Mouse (Mus musculus): ENCODE measurements at regions not wholly inside any gene's neighbourhood (a gene's known extent, or its start where the extent isn't known, plus 50 kb on each side); places are given as distances from the start of the nearest gene placed in this dataset.

GRCm38 (mm10) chr8:101241854-101242253 is 1543.6 kb downstream of the Cdh11 start:
- no peak for DNase-seq
- no peaks in the 10 kb centered on the region for H3K36me3 ChIP-seq (ENCODE audit: insufficient read depth)
- H3K9me3 ChIP-seq (ENCODE audit: low read depth, low read length) = no peaks in the 10 kb centered on the region
- no peak overlapping the region for H3K27ac ChIP-seq (ENCODE audit: low read depth)
- no peak for TF ChIP-seq CTCF (IDR thresholded peaks at IDR 0.05; ENCODE audit: low read depth)
- no peak for ATAC-seq (ENCODE audit: insufficient read depth)
- no peaks in the 10 kb centered on the region for H3K27me3 ChIP-seq (ENCODE audit: insufficient read depth, low read length)
- 86% methylated on average over 4 of the region's 4 CpGs for WGBS
- H3K4me2 ChIP-seq = no peak overlapping the region
- H3K4me1 ChIP-seq (ENCODE audit: insufficient read depth) = no peaks in the 10 kb centered on the region
- H3K4me3 ChIP-seq (ENCODE audit: low read depth, low read length) = no peak overlapping the region
- H3K9ac ChIP-seq = no peak overlapping the region

GRCm38 (mm10) chr8:101197986-101198385 is 1587.5 kb downstream of the Cdh11 start:
- TF ChIP-seq CTCF (IDR thresholded peaks at IDR 0.05; ENCODE audit: low read depth) = no peak
- Histone ChIP-seq H3K4me3 (ENCODE audit: low read depth, low read length) (no peak overlapping the region), H3K27ac (ENCODE audit: low read depth) (no peak overlapping the region), H3K9ac (no peak overlapping the region), H3K36me3 (ENCODE audit: insufficient read depth) (no peaks in the 10 kb centered on the region), H3K4me1 (ENCODE audit: insufficient read depth) (no peaks in the 10 kb centered on the region), H3K4me2 (no peak overlapping the region), H3K9me3 (ENCODE audit: low read depth, low read length) (no peaks in the 10 kb centered on the region), H3K27me3 (ENCODE audit: insufficient read depth, low read length) (no peaks in the 10 kb centered on the region)
- WGBS = 79% methylated on average over 1 of the region's 1 CpGs
- ATAC-seq (ENCODE audit: insufficient read depth) (no peak), DNase-seq (no peak)

DNA sequence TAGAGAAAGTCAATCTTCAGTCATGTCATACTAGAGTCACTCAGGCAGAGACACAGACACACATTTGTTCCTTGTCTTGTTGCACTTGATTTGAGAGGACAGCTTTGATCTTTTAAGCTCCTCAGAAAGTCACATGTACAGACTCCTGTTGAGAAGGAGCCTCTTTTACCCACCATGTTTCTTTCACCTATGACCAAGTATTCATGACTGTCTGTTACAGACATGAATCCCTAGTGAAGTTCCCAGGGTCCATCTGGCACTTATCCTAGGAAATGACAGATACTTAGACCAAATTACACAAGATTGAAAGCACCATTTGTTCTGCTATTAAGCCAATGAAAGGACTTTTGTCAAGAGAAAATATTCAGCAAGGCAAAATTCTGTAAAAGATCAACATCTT is 1588.7 kb downstream of the Cdh11 start:
- H3K27me3 ChIP-seq (ENCODE audit: insufficient read depth, low read length) = no peaks in the 10 kb centered on the region
- H3K4me2 ChIP-seq = no peak overlapping the region
- DNase-seq (no peak), ATAC-seq (ENCODE audit: insufficient read depth) (no peak)
- no peak overlapping the region for H3K9ac ChIP-seq
- no peaks in the 10 kb centered on the region for H3K36me3 ChIP-seq (ENCODE audit: insufficient read depth)
- no peak overlapping the region for H3K4me3 ChIP-seq (ENCODE audit: low read depth, low read length)
- no peaks in the 10 kb centered on the region for H3K4me1 ChIP-seq (ENCODE audit: insufficient read depth)
- H3K27ac ChIP-seq (ENCODE audit: low read depth) = no peak overlapping the region
- TF ChIP-seq CTCF (IDR thresholded peaks at IDR 0.05; ENCODE audit: low read depth) = no peak
- H3K9me3 ChIP-seq (ENCODE audit: low read depth, low read length) = no peaks in the 10 kb centered on the region

DNA sequence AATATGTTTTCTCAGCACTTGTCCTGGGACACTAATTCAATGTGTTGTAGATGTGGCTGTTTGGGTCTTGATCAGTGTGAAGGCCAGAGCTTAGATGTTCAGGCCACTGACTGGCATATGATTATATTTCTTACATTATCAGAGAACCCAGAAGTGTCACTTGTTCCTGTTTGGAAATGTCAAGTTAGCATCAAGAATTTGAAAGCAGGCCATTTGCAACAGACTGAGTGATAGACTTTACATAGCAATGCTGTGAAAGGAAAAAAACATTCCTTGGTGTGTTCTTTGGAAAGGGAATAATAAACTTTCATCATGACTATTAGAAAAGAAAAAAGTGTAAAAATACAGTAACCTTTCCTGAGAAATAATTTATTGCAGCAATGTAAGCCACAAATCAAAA is 1596.9 kb downstream of the Cdh11 start:
- Histone ChIP-seq H3K4me3 (ENCODE audit: low read depth, low read length) (no peak overlapping the region), H3K9ac (no peak overlapping the region), H3K4me1 (ENCODE audit: insufficient read depth) (no peaks in the 10 kb centered on the region), H3K27me3 (ENCODE audit: insufficient read depth, low read length) (no peaks in the 10 kb centered on the region), H3K36me3 (ENCODE audit: insufficient read depth) (no peaks in the 10 kb centered on the region), H3K27ac (ENCODE audit: low read depth) (no peak overlapping the region), H3K9me3 (ENCODE audit: low read depth, low read length) (no peaks in the 10 kb centered on the region), H3K4me2 (no peak overlapping the region)
- no peak for TF ChIP-seq CTCF (IDR thresholded peaks at IDR 0.05; ENCODE audit: low read depth)
- ATAC-seq (ENCODE audit: insufficient read depth) = no peak
- no peak for DNase-seq

GRCm38 (mm10) chr8:101154923-101155322 is 1630.5 kb downstream of the Cdh11 start:
- H3K27ac ChIP-seq (ENCODE audit: low read depth) = no peak overlapping the region
- H3K27me3 ChIP-seq (ENCODE audit: insufficient read depth, low read length) = no peaks in the 10 kb centered on the region
- H3K36me3 ChIP-seq (ENCODE audit: insufficient read depth) = no peaks in the 10 kb centered on the region
- ATAC-seq (ENCODE audit: insufficient read depth) (no peak), DNase-seq (peak; percentile 36)
- H3K9ac ChIP-seq = no peak overlapping the region
- H3K4me1 ChIP-seq (ENCODE audit: insufficient read depth) = no peaks in the 10 kb centered on the region
- H3K4me3 ChIP-seq (ENCODE audit: low read depth, low read length) = no peak overlapping the region
- no peak overlapping the region for H3K4me2 ChIP-seq
- peak; percentile 48 for TF ChIP-seq CTCF (IDR thresholded peaks at IDR 0.05; ENCODE audit: low read depth)
- no peaks in the 10 kb centered on the region for H3K9me3 ChIP-seq (ENCODE audit: low read depth, low read length)

Measured in lung, embryonic 14.5 days (tissue).